Mouse (Mus musculus) left cerebral cortex, adult 9 months (tissue): ENCODE measurements around the gene Abhd4.
A peak's percentile ranks its signal among the peaks of the same experiment; 100 is the strongest.

Source experiments
- DNase-seq, 2 experiments: peaks; one replicate each; pipeline ENCODE4 v3.0.0; 2022; ENCODE audit warnings: low spot score in 2 of 2

The Abhd4 gene

GRCm38 (mm10) chr14:54239002-54239736, 14.8 kb upstream of the Abhd4 start:
- peak in 1 of 2 experiments; percentile 87 for DNase-seq

- no peak for DNase-seq
These were observed 13.4 kb upstream of the Abhd4 start for GRCm38 (mm10) chr14:54240542-54240941.

GRCm38 (mm10) chr14:54244183-54244582, 9.8 kb upstream of the Abhd4 start:
- no peak for DNase-seq

GRCm38 (mm10) chr14:54246232-54246631, 7.8 kb upstream of the Abhd4 start:
- DNase-seq = no peak

- no peak for DNase-seq
These were observed 4.7 kb upstream of the Abhd4 start for GRCm38 (mm10) chr14:54249326-54249725.

GRCm38 (mm10) chr14:54250122-54250521, 3.9 kb upstream of the Abhd4 start:
- no peak for DNase-seq

- DNase-seq = no peak
These were observed 748 bp downstream of the Abhd4 start for GRCm38 (mm10) chr14:54254670-54255202.

- no peak for DNase-seq
These were observed 4.2 kb downstream of the Abhd4 start for GRCm38 (mm10) chr14:54258131-54258670.

GRCm38 (mm10) chr14:54259003-54259721, 5.2 kb downstream of the Abhd4 start:
- DNase-seq = peak; percentile 39 to 78

- no peak for DNase-seq
These were observed 5.7 kb downstream of the Abhd4 start for GRCm38 (mm10) chr14:54259722-54260085.

- DNase-seq = no peak
These were observed 6.2 kb downstream of the Abhd4 start for GRCm38 (mm10) chr14:54260196-54260595.

GRCm38 (mm10) chr14:54261386-54261785, 7.4 kb downstream of the Abhd4 start:
- DNase-seq = no peak

GRCm38 (mm10) chr14:54262622-54263021, 8.6 kb downstream of the Abhd4 start:
- DNase-seq = no peak

- no peak for DNase-seq
These were observed 9.1 kb downstream of the Abhd4 start for GRCm38 (mm10) chr14:54263099-54263498.

GRCm38 (mm10) chr14:54264231-54264630, 10.2 kb downstream of the Abhd4 start:
- DNase-seq = no peak

- DNase-seq = no peak
These were observed 11.1 kb downstream of the Abhd4 start for GRCm38 (mm10) chr14:54265093-54265492.

- DNase-seq = no peak
These were observed 12.0 kb downstream of the Abhd4 start for GRCm38 (mm10) chr14:54265951-54266350.

GRCm38 (mm10) chr14:54267966-54268365, 14.0 kb downstream of the Abhd4 start:
- DNase-seq = no peak

GRCm38 (mm10) chr14:54269566-54269965, 15.6 kb downstream of the Abhd4 start:
- DNase-seq = no peak

GRCm38 (mm10) chr14:54270413-54270812, 16.4 kb downstream of the Abhd4 start:
- no peak for DNase-seq

- DNase-seq = no peak
These were observed 18.1 kb downstream of the Abhd4 start for GRCm38 (mm10) chr14:54271976-54272606.

- no peak for DNase-seq
These were observed 18.7 kb downstream of the Abhd4 start for GRCm38 (mm10) chr14:54272696-54273095.
